Mouse (Mus musculus) v-Abl transformed pro-B cells (cell line): ENCODE results near the gene Epb41l2.

Experiments
- in situ Hi-C, 2 experiments: fragments of 400-800 bp; cut with MboI; formaldehyde crosslinking; loops; one replicate each; pipeline ENCODE4 v1.15.1; 2025; ENCODE audit not compliant: unreplicated experiment in 2 of 2

The Epb41l2 gene

GRCm38 (mm10) chr10:25362235-25362634, 2.6 kb downstream of the Epb41l2 start:
- in situ Hi-C loops, result no loop called here

GRCm38 (mm10) chr10:25365158-25365557, 5.6 kb downstream of the Epb41l2 start:
- in situ Hi-C loops, result loop anchor here in 1 of 2 experiments (5.0 kb wide), 1 partner anchor 37 kb away; no protein-coding TSS in a partner anchor

GRCm38 (mm10) chr10:25365708-25366107, 6.1 kb downstream of the Epb41l2 start:
- in situ Hi-C loops, result loop anchor here in 1 of 2 experiments (5.0 kb wide), 1 partner anchor 37 kb away; no protein-coding TSS in a partner anchor

GRCm38 (mm10) chr10:25366691-25367090, 7.1 kb downstream of the Epb41l2 start:
- in situ Hi-C loops, result loop anchor here in 1 of 2 experiments (5.0 kb wide), 1 partner anchor 36 kb away; no protein-coding TSS in a partner anchor

- in situ Hi-C loops, result loop anchor here in 1 of 2 experiments (5.0 kb wide), 1 partner anchor 33 kb away; no protein-coding TSS in a partner anchor
Measured at GRCm38 (mm10) chr10:25368928-25369327, 9.3 kb downstream of the Epb41l2 start.

- in situ Hi-C loops, result loop anchor here in 1 of 2 experiments (5.0 kb wide), 1 partner anchor 33 kb away; no protein-coding TSS in a partner anchor
Measured at GRCm38 (mm10) chr10:25369691-25370090, 10.1 kb downstream of the Epb41l2 start.

GRCm38 (mm10) chr10:25371336-25371735, 11.7 kb downstream of the Epb41l2 start:
- in situ Hi-C loops, result no loop called here

GRCm38 (mm10) chr10:25371915-25372371, 12.3 kb downstream of the Epb41l2 start:
- in situ Hi-C loops, result no loop called here

GRCm38 (mm10) chr10:25372510-25373148, 13.0 kb downstream of the Epb41l2 start:
- in situ Hi-C loops, result no loop called here

GRCm38 (mm10) chr10:25375036-25375435, 15.4 kb downstream of the Epb41l2 start:
- in situ Hi-C loops, result no loop called here

GRCm38 (mm10) chr10:25380746-25381481, 21.3 kb downstream of the Epb41l2 start:
- in situ Hi-C loops, result no loop called here

GRCm38 (mm10) chr10:25381951-25382350, 22.4 kb downstream of the Epb41l2 start:
- in situ Hi-C loops, result no loop called here

GRCm38 (mm10) chr10:25383171-25383570, 23.6 kb downstream of the Epb41l2 start:
- in situ Hi-C loops, result no loop called here

GRCm38 (mm10) chr10:25384391-25384790, 24.8 kb downstream of the Epb41l2 start:
- in situ Hi-C loops, result no loop called here

- in situ Hi-C loops, result no loop called here
Measured at GRCm38 (mm10) chr10:25385811-25386580, 26.4 kb downstream of the Epb41l2 start.

- in situ Hi-C loops, result no loop called here
Measured at GRCm38 (mm10) chr10:25386868-25387267, 27.3 kb downstream of the Epb41l2 start.

GRCm38 (mm10) chr10:25387268-25387667, 27.7 kb downstream of the Epb41l2 start:
- in situ Hi-C loops, result no loop called here

- in situ Hi-C loops, result no loop called here
Measured at GRCm38 (mm10) chr10:25392786-25393185, 33.2 kb downstream of the Epb41l2 start.

- in situ Hi-C loops, result no loop called here
Measured at GRCm38 (mm10) chr10:25393721-25394120, 34.1 kb downstream of the Epb41l2 start.

GRCm38 (mm10) chr10:25395236-25395886, 35.8 kb downstream of the Epb41l2 start:
- in situ Hi-C loops, result no loop called here
